Mouse (Mus musculus) megakaryocyte, adult 5-6 weeks (primary cell): ENCODE measurements around the gene Rasa3. TPM values are rescaled to one million over a fixed set of nuclear protein-coding genes. Genes with fewer than 3 reads are reported as not detected.

Source experiments
- total RNA-seq, 2 experiments: library from RNA; stranded (forward) in 1 of 2; stranded (reverse) in 1 of 2; fragments of 153-499, 151-499 nt in 1 of 2; fragments of 221-1000, 200-1000 nt in 1 of 2; gene quantifications; 2 replicates each; pipeline versions ENCODE4 v1.2.3 to v1.2.4; 2015 to 2017

The Rasa3 gene
- total RNA-seq, 2 experiments from 2014 or later = 75.0 to 159 TPM

Other genes starting within 250 kb of the Rasa3 start
- gene Tmem255b, start 242.4 kb downstream of the Rasa3 start, total RNA-seq (2015) = not detected in 2 replicates
- not detected in 2 replicates for gene Tmem255b, start 242.4 kb downstream of the Rasa3 start, total RNA-seq (2017)
- 0.43 and 0.56 TPM in 2 replicates for gene Gas6, start 183.1 kb downstream of the Rasa3 start, total RNA-seq (2015)
- 0.77 and 1.6 TPM in 2 replicates for gene Gas6, start 183.1 kb downstream of the Rasa3 start, total RNA-seq (2017)
- not detected in 2 replicates for gene 1700029H14Rik, start 115.1 kb downstream of the Rasa3 start, total RNA-seq (2015)
- gene 1700029H14Rik, start 115.1 kb downstream of the Rasa3 start, total RNA-seq (2017) = not detected in 2 replicates
- gene Cfap97d2, start 28.3 kb upstream of the Rasa3 start, total RNA-seq (2015) = not detected in 2 replicates
- not detected in 2 replicates for gene Cfap97d2, start 28.3 kb upstream of the Rasa3 start, total RNA-seq (2017)
- gene Cdc16, start 80.1 kb upstream of the Rasa3 start, total RNA-seq (2015) = 55.3 and 56.4 TPM in 2 replicates
- gene Cdc16, start 80.1 kb upstream of the Rasa3 start, total RNA-seq (2017) = 33.3 and 37.8 TPM in 2 replicates
- 16.8 and 21.0 TPM in 2 replicates for gene Upf3a, start 108.0 kb upstream of the Rasa3 start, total RNA-seq (2015)
- 32.2 and 36.6 TPM in 2 replicates for gene Upf3a, start 108.0 kb upstream of the Rasa3 start, total RNA-seq (2017)
- not detected in 2 replicates for gene AF366264, start 160.8 kb upstream of the Rasa3 start, total RNA-seq (2015)
- not detected in 2 replicates for gene AF366264, start 160.8 kb upstream of the Rasa3 start, total RNA-seq (2017)
- 10.5 and 10.8 TPM in 2 replicates for gene Champ1, start 192.0 kb upstream of the Rasa3 start, total RNA-seq (2015)
- 13.3 and 13.4 TPM in 2 replicates for gene Champ1, start 192.0 kb upstream of the Rasa3 start, total RNA-seq (2017)
- 3.9 and 7.4 TPM in 2 replicates for gene Coprs, start 212.7 kb upstream of the Rasa3 start, total RNA-seq (2015)
- 2.8 and 2.9 TPM in 2 replicates for gene Coprs, start 212.7 kb upstream of the Rasa3 start, total RNA-seq (2017)